Mouse (Mus musculus) MN1 (cell line): Measurements from ENCODE around the gene Cyp2c29.
"Not testable (repeated sequence)": the region's sequence is repeated elsewhere in the genome, so short reads cannot be mapped to it uniquely, and the experiment has no call there.

Source experiments
- DNase-seq: peaks from one replicate; pipeline ENCODE4 v3.0.0-alpha.2; 2016; ENCODE audit warnings: low spot score

Gene Cyp2c29

GRCm38 (mm10) chr19:39269105-39269504 is at the start of gene Cyp2c29:
Gene Cyp2c29 (plus strand): TSS chr19:39269405.
- DNase-seq: not testable (repeated sequence)

- DNase-seq: not testable (repeated sequence)
Observed at GRCm38 (mm10) chr19:39267036-39267435, 2.2 kb upstream of the Cyp2c29 start.

- DNase-seq: no peak
Observed at GRCm38 (mm10) chr19:39282801-39283200, 13.6 kb downstream of the Cyp2c29 start.

GRCm38 (mm10) chr19:39285637-39286036 is 16.4 kb downstream of the Cyp2c29 start:
- no peak for DNase-seq

GRCm38 (mm10) chr19:39286825-39287224 is 17.6 kb downstream of the Cyp2c29 start:
- DNase-seq: no peak

GRCm38 (mm10) chr19:39288978-39289377 is 19.8 kb downstream of the Cyp2c29 start:
- DNase-seq: no peak
